Mouse (Mus musculus) MN1 (cell line): ENCODE data around the gene Gm29776.

Experiments used
- DNase-seq: peaks from one replicate; pipeline ENCODE4 v3.0.0-alpha.2; 2016; ENCODE audit warnings: low spot score

Gm29776 gene

DNA sequence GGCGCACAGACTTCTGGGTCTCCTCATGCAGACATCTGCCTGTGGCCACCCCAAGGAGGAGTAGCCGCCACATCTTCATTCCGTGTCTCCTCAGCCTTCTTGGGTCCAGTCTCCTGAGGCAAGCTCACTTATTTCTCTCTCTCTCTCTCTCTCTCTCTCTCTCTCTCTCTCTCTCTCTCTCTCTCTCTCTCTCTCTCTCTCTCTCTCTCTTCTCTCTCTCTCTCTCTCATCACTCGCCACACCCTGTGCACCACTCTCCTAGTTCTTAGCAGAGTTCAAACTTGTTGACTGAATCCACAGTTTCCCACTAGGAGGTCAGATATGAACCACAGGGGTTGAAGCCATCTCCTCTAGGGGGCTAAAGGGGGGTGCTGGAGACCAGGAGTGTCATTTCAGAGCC lies at the start of gene Gm29776:
Gene Gm29776, minus strand, starts transcription at position 101 of the 400 bp plus-strand sequence.
- DNase-seq = no peak

DNA sequence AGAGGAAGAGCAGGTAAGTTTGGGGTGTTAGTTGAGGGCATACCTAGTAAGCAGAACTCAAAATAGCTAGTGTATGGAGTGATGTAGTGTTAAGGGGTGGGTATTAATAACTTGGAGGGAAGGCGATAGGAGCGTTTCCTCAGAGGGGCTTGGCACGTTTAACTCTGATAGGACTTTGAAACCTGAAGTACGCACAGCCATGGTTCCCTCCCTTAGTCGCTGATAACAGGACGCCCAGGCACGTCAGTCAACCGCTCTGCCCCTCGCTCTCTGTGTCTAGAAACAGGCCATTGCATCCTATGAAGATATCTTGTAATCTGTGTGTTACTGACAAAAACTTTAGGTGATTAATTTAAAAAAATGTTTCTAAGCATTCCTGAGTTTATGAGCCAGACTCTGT lies 47.4 kb upstream of the Gm29776 start:
- DNase-seq = no peak

DNA sequence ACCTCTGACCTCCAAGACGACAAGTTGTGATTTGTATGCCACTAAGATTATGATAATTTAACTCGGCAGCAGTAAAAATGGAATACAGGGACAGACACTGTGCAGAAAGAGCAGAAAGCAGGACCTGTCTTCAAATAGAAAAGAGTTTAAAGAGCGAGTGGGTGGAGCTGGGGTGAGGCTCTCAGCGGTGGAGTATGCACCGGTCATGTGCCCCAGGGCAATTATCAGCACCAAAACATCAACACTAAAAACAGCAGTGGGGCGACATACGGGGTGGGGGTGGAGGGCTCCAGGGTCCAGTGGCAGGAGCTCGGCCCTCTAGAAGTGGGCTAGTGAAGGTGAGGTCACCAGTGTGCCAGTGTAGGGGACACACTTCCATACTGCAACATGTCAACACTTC lies 45.8 kb upstream of the Gm29776 start:
- no peak for DNase-seq

DNA sequence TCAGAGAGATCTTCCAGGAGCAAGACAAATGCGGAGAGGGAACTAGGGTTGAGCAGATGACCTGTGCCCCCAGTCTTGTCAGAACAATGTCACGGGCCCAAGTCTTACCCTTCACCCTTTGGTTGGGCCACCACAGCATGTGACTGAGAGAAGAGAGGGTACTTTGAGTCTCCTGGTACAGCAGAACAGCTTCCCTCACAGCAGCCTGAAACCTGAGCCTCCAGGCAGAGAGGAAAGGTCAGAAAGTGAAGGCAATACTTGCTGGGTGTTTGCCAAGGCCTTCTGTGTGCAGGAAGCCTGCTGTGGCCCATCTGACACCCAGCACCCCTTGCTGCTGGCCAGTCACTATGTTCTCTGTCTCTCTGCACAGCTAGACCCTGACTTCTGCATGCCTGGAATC lies 43.7 kb upstream of the Gm29776 start:
- no peak for DNase-seq

DNA sequence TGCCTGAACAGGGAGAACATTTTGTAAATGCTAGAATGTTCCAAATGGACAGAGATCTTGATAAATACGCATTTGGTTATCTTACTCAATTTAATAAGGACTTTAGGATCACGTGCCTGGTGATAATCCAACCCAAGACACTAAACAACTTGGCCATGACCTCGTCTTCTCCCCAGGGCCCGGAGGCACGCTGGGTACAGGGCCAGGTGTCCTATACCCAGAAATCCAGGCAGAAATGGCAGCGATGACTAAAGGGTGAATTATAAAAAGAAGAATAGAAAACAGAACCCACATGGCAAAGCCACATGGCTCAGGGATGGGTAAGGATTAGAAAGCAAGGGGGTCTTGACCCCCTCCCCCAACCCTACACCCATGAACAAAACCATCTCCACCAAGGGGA lies 43.1 kb upstream of the Gm29776 start:
- DNase-seq = no peak

DNA sequence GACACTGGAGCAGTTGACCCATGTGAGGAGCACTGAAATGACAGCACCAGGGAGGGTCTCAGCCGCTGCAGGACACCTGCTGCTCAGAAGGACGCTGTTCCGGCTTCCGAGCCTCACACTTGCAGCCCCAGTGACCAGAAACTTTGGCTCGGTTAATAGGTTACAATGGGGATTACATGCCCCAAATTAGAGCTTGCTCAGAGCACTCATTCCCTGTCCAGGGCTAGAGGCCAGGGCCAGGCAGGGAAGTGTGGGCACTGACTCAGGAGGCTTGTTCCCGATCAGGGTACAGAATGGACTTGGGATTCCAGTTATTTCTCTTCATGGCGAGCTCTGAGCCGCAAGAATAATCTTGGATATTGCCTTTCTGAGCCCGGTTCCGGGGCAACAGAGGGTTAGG lies 39.0 kb upstream of the Gm29776 start:
- DNase-seq = no peak

DNA sequence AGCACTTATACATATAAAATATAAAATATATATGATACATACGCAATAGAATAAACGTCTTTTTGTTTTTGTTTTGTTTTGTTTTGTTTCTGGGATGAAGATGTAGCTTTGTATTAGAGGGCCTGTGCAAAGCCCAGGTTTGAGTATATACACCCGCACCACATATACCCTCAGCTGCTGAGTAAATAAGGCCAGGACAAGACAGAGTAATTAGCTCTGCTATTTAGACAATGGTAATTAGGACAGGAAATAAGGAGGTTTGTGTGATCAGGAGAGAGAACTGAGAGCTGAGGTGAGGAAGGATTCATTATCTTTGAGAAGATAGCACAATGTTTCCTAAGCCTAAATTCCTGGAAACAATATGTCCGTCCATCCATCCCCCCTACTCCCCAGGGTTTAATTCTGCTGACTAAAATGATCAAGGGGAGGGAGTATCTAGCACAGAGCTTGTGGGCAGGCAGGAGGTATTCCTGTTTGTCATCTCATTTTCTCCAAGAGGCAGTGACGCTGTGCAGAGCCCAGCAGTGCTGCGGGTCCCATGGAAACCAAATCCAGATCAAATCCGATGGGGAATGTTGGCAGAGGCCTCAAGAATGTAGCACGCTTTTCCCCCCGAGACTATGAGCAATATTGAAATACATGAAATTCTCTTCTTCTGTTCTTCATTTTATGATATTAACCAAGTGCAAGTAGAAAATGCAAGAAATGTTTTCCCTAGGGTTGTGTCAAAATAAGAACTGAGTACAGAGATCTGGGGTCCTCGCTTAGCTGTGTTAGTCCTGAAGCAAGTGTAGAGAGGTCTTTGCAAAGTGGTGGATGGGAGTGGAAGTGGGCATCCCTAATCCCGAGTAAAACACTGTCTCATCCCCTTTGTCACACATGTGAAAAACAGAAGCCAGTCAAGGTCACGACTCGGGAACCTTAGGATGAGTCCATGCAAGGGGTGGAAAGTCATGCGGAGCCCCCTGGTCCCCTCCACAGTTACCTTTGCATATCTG lies 38.2 kb upstream of the Gm29776 start:
- peak; percentile 80 for DNase-seq

DNA sequence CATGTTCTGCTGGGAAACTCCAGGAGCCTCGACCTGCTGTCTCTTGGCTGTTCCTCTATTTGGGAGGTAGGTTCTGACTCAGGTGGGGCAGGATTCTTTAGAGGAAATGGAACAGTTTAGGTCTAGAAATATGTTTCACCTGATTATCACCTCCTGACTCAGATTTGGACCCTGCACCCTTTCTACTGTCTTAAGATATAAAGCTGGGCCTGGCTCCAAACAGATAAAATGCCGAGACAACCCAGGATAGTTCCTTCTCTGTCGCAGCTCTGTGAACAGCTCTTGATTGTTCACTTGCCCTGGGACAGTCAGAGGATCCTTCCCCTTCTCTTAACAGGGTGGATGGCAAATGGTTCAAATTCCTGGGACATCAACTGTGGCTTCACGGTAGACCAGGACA lies 36.6 kb upstream of the Gm29776 start:
- no peak for DNase-seq

DNA sequence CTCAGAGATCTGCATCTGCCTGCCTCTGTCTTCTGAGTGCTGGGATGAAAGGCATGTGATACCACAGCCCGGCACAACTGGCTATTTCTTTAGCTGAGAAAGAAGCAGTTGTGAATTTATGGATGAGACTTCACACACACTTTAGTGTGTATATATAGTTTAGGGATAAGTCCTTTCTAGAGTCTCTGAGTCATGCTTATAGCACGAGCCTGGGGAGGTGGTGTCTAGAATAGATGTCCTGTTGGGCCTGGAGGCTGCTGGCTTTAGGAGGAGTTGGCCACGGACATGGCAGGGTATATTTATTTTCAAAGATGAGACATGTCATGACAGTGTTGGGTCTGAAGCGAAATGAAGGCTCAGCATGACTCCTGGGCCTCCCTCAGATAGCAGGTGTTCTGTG lies 35.4 kb upstream of the Gm29776 start:
- DNase-seq = no peak

DNA sequence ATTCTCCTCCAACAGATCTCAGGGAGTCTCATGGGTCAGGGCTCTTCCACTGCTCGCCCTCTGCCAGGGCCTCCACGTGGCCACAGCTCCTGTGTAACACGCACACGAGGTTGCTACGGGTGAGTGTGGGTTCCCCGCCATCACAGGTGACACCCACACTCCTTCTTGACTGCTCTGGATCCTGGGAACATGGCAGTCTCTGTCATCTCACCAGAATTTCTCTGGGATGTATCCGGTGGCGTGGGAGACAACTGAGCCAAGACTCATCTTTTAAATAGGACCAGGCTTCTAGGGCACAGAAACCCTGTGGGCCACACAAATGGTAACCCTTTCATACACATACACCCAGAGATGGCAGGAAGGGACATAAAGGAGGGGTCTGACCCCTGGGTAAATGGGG lies 33.6 kb upstream of the Gm29776 start:
- no peak for DNase-seq

DNA sequence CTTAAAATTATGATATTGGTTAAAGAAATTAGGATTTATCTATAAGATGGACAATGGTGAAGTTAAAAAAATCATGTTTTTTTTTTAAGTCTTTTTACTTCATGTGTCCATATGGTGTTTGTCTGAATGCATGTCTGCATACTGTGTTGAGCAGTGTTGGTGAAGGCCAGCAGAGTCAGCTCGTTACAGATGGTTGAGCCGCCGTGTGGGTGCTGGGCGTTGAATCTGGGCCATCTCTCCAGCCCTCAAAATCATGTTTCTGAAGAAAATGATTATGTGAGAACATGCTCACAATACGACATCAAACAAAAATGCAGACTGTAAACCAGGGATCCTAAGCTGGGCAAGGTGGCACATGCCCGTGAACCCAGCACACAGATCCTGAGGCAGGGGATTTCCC lies 31.7 kb upstream of the Gm29776 start:
- no peak for DNase-seq

DNA sequence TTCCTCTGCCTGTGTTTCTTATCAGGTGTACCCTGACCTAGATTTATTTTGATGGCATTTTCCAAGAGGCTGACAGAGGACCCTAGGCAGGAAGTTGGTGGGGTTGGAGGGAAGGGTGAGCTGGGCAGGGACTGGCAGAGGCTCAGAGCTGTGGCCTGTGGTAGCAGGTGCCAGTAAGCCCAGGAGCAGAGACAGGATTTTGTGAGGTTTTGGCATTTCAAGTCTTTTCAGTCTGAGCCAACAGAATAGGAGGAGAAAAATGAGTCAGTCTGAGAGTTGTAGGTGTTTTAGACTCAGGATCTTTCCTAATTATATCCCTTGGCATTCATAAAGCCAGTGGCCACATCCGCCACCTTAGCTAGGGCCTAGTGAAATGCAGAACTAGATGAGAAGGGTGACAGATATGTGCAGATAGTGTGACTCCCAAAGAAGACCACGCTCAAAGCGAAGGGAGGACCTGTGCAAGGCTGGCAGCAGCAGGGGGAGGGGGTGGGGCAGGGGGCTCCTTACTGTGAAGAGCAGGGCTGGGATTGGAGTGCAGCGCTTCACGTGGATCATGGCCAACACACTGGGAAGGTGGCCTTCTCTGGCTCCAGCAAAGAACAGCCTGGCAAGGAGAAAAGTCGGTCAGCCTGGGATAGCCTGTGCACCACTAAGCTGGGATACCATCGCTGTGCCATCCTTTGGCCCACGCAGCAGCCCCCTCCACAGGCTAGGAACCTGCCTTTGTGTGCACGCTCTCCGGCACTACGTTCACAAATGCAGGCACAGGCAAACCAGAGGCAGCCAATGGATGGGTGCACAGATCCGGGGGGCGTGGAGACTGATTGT lies 30.4 kb upstream of the Gm29776 start:
- DNase-seq = no peak

DNA sequence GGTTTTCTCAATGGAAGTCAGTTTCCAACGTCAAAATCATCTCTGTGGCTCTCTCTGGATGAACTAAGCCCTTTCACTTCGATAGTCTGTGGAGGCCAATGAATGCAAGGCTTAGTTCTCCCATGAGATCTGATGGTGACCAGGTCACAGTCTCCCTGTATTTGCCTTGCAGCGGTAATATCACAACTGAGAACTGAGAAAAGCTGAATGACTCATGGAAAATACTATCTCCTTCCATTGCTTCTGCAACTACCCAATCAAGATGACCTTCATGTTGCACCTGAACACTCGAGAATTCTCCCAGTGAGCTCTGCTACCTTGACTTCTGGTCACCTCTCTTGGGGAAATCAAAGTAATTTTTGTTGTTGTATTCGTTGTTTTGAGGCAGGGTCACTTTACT lies 28.9 kb upstream of the Gm29776 start:
- no peak for DNase-seq

DNA sequence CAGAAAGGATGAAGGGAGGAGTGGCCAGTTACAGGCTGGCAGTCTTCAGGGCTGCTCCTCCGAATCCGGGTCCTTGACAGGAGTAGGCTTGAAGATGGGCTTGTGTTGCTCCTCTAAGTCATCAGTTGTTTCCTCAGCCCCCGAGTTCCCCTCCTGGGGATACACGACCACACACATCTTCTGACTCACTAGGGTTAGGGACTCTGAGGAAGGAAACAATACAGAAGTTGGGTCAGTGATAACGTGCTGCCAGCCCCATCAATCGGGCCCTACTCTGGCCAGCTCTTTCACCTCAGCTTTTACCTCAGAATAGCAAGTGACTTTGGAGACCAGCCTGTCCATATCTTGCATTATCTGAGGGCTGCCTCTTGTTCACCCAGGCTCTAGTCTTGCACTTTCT lies 25.4 kb upstream of the Gm29776 start:
- no peak for DNase-seq

DNA sequence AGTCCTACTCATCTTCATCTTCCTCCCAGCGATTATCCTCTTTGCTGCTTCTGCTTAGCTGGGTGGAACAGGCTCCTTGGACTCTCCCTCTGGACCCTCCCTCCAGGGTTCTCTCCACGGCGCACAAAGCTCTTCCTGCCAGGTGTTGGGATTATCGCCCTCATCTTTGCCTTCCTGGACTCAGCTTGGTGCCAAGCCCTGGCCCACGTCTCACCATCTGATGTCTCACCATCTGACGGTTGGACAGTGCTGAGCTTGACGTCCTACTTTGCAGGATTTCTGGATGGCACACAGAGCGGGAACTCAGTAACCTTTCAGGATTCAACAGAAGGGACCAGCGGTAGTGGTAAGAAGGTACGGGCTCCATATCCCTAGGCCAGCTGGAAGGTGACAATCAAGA lies 23.1 kb upstream of the Gm29776 start:
- no peak for DNase-seq

DNA sequence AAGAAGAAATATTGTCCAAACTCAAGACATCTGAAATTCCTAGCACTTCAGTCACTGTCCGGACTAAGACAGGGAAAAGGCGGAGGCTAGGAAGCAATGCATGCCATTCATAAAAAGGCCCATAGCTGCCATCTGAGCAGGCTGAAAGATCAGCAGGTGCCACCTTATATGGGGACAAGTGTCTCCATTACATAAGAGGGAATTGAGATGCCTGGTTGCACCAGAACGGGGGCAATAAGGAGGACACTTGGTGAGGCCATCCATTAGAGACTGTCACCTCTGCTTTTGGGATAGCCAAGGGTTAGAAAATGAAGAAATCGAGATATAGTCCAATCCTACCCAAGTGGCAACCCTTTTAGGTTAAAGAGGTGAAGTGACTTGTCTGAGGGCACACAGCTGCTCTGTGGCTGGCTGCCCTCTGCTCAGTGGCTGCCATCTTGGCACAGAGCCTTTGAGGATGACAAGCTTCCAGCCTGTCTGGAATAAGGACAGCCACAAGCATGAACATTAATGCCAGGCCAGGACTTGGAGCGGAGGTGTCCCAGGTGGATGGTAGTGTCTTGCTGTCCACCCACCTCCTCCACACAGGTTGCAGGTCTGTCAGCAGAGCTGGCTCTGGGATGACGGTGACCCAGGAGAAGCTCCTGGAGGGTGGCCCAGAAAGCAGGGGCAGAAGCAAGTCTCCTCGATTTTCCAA lies 22.2 kb upstream of the Gm29776 start:
- DNase-seq = no peak

DNA sequence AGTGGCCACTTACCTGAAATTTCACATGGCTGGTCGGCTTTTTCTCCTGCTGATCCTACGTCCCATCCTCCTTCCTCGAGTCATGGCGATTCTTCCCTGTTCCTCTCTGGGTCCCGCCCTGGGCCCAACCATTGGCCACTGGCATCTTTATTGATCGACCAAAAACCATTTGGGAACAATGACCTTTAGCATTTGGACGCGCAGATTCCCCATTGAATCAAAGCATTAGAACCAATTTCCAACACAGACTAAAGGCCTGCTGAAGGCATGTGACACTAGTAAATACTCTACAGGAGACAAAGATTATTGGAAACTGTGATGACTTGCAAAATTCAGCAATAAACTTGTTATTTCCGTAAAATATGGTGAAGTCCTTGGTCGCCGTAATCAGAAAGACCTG lies 21.4 kb upstream of the Gm29776 start:
- DNase-seq = no peak

DNA sequence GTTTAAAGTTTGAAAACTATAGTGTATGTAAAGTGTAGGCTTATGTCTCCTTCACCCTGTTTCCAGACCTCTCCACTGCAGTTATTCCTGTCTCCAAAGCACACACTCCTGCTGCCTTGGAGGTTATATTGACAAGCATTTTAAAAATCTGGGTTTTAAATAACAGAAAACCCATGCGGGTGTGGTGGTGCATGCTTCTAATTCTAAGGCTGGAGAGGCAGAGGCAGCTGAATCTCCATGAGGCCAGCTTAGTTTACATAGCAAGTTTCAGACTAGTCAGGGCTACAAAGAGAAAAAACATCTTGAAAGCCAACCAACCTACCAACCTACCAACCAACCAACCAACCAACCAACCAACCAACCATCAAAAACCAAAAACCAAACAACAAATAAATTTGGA lies 16.8 kb upstream of the Gm29776 start:
- DNase-seq = no peak

DNA sequence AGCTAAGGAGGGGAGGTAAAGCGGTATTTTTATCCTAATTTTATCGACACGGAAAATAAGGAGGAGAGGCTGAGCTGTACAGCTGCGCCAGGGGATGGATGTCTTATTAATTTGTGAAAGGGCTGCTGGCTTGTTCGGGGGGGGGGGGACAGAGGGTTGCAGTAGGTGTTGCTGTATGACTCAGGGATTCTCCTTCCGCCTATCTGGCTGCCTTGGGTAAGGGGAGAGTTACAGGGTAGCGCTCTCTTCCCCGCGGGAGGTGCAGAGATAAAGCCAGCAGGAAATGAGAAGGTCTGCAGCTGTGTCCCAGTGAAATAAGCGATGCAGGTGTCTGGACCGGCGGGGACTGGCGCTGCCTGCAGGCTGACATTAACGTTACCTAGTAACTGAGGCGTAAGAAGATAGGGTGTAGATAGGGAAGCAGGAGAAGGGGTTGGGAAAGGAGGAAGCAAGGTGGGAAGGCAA lies 16.0 kb upstream of the Gm29776 start:
- DNase-seq = peak; percentile 54

DNA sequence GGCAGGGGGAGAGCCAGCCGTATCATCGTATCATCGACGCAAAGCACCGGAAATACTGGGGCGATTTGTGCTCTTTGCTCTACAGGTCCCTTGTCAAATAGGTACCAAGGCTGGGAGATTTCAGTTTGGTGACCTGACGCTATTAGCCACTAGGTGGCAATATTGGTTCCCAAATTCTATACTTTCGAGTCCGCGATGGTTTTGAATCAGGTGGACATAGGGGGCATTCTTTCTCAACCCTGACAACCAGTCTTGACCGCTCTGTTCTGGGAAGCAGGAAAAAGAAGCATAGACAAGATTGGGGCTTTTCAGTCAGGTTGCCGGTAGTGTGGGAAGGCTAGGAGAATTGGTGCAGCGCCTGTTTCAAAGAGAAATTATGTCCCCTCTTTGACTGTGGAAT lies 15.5 kb upstream of the Gm29776 start:
- DNase-seq = peak; percentile 92

DNA sequence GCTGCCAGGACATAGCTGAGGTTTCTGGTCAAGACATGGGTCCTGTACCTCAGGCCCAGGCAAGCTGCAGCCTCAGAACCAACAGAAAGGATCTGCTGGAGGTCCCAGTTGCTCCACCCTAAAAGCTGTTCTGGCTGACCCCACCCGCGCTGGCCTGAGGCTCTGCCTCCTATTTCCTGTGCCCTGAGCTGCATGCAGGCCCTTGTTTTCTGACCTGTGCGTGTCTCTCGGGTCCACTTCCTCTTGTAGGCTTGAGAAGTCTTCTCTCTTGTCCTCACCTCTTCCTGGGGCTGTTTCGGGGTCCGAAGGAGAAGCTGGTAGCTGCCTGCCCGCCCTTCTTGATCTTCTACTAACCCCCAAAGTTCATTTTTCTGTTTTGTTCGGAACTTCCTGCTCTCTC lies 14.2 kb upstream of the Gm29776 start:
- DNase-seq = no peak

DNA sequence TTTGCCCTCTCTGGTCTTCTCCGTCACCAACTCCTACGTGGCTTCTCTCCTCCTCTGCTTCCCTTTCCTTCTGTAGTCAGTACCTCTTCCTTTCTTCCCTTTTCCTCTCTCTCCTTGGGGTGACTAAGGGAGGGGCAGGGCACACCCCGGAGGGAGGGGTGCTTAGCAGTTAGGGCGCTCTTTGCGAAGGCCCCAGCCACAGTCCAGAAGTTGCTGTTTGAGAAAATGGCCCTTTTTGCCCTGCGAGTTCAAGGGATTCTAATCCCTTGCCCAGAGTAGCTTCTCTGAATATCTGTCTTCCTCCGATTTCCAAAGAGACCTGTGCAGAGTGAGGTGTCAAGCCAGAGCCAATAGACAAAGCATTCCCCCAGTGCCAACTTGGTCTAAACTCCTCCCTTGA lies 13.4 kb upstream of the Gm29776 start, which contains the start of gene Cebpe:
Gene Cebpe, minus strand, starts transcription at position 101 of the 400 bp plus-strand sequence.
- DNase-seq = no peak
